Mouse (Mus musculus): Measurements from ENCODE around the gene Bloc1s6. TPM values are rescaled to one million over a fixed set of nuclear protein-coding genes. Genes with fewer than 3 reads are reported as not detected.

Gene Bloc1s6
- polyA plus RNA-seq, 1 experiment from 2014 or later = 75.4 TPM

DNA sequence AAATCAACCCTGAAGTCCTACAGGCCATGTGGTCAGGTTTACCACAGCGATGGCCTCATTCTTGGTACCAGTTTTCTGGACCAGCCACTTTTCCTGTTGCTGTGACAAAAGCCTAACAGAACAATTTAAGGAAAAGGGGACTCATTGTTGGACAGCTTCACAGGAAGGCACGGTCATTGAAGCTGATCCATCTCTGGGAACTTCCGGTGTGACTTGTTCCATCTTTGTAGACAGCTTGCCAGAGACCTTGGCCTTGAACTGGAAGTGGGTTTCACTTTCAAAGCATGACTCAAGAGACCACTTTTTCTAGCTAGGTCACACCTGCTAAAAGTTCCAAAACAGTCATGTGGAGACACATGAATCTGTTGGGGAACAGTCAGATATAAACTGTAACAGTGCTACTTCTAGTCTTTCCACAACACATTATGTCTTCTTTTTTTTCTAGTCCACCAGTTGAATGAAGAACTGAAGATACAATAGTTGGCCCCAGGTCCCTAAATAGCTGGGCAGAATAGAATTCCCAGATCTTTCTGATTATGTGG lies 21.9 kb upstream of the Bloc1s6 start:
- no peak overlapping the region for H3K27ac ChIP-seq (replicated peaks)
- H3K9ac ChIP-seq = no peak overlapping the region
- WGBS = 84% methylated on average over 3 of the region's 3 CpGs
- no peak overlapping the region for H3K4me2 ChIP-seq
- H3K4me1 ChIP-seq (replicated peaks) = no peaks in the 10 kb centered on the region
- no peaks in the 10 kb centered on the region for H3K27me3 ChIP-seq
- no peak overlapping the region for H3K4me3 ChIP-seq
- no peaks in the 10 kb centered on the region for H3K9me3 ChIP-seq
- no peaks in the 10 kb centered on the region for H3K36me3 ChIP-seq
- ATAC-seq (ENCODE audit: low read depth) = no peak

- Histone ChIP-seq H3K4me2 (no peak overlapping the region), H3K36me3 (no peaks in the 10 kb centered on the region), H3K9me3 (no peaks in the 10 kb centered on the region), H3K27me3 (no peaks in the 10 kb centered on the region), H3K9ac (no peak overlapping the region), H3K4me1 (replicated peaks) (no peaks in the 10 kb centered on the region), H3K4me3 (no peak overlapping the region), H3K27ac (replicated peaks) (no peak overlapping the region)
- WGBS = 67% methylated on average over 1 of the region's 1 CpGs
- ATAC-seq (ENCODE audit: low read depth) = no peak
Measured at GRCm38 (mm10) chr2:122719232-122719631, 19.1 kb upstream of the Bloc1s6 start.

GRCm38 (mm10) chr2:122720564-122720963 lies 17.7 kb upstream of the Bloc1s6 start:
- no peak for ATAC-seq (ENCODE audit: low read depth)
- 82% methylated on average over 3 of the region's 3 CpGs for WGBS

GRCm38 (mm10) chr2:122725604-122726003 lies 12.7 kb upstream of the Bloc1s6 start:
- no peak overlapping the region for H3K9ac ChIP-seq
- 0 out of 2 replicates have a peak, but pooled peaks cover 1% of the 10 kb centered on the region for H3K27me3 ChIP-seq
- H3K4me2 ChIP-seq = no peak overlapping the region
- WGBS = 62% methylated on average over 10 of the region's 10 CpGs
- no peaks in the 10 kb centered on the region for H3K36me3 ChIP-seq
- no peaks in the 10 kb centered on the region for H3K9me3 ChIP-seq
- no peak for ATAC-seq (ENCODE audit: low read depth)
- no peak overlapping the region for H3K4me3 ChIP-seq
- H3K27ac ChIP-seq (replicated peaks) = no peak overlapping the region
- H3K4me1 ChIP-seq (replicated peaks) = no peaks in the 10 kb centered on the region

More at GRCm38 (mm10) chr2:122720564-122720963, 17.7 kb upstream of the Bloc1s6 start:
- Histone ChIP-seq H3K9ac (no peak overlapping the region), H3K4me2 (no peak overlapping the region), H3K27me3 (no peaks in the 10 kb centered on the region), H3K27ac (replicated peaks) (no peak overlapping the region), H3K4me3 (no peak overlapping the region), H3K4me1 (replicated peaks) (no peaks in the 10 kb centered on the region), H3K36me3 (no peaks in the 10 kb centered on the region), H3K9me3 (no peaks in the 10 kb centered on the region)

DNA sequence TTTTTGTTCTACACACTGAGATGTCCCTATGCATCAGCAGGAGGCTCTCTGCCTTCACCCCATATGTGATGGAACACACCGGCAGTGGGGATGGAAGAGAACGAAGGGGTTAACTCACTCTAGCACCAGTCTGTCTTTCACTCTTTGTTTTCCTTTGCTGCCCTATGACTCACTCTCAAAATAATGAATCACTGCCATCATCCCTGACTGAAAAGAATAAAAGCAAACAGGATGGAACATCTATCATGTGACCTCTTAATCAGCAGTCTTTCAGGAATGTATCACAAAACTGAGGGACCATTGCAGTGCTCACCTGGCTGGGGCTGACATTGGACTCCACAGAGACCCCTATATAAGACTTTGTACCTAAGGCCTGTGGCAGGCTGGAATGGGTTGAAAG lies 6.8 kb upstream of the Bloc1s6 start:
- no peak overlapping the region for H3K9ac ChIP-seq
- WGBS = 65% methylated on average over 2 of the region's 2 CpGs
- H3K36me3 ChIP-seq = no peaks in the 10 kb centered on the region

DNA sequence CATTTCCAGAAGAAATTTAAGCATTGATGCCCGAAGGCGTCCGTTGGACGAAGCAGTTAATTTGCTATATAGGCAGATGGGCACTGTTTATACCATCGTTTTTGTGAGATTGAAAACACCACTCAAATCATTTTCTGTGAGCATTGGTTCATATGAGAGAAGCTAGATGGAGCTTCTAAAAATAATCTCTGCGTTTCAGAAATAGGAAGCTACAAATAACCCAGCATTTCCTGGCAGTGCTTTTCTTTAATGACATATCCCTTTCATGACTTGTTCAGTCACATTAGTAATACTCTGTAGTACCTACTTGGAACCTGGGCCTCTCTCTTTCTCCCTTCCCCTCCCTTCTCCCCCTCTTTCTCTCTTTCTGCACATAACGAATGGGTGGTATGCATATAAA lies 720 bp downstream of the Bloc1s6 start:
- peak overlapping the region; percentile 97 for H3K9ac ChIP-seq
- H3K4me3 ChIP-seq = peak overlapping the region; percentile 89
- peaks cover 22% of the 10 kb centered on the region for H3K27me3 ChIP-seq
- peaks cover 13% of the 10 kb centered on the region; the same call in 1 of the 2 replicates for H3K36me3 ChIP-seq
- no peak; the same call in 1 of the 2 replicates for ATAC-seq (ENCODE audit: low read depth)
- H3K27ac ChIP-seq (replicated peaks) = peak overlapping the region; percentile 97
- no peaks in the 10 kb centered on the region for H3K9me3 ChIP-seq
- WGBS = 40% methylated on average over 7 of the region's 7 CpGs
- H3K4me1 ChIP-seq (replicated peaks) = peaks cover 25% of the 10 kb centered on the region
- peak overlapping the region; percentile 62 for H3K4me2 ChIP-seq

More for the DNA sequence above, 6.8 kb upstream of the Bloc1s6 start:
- Histone ChIP-seq H3K27ac (replicated peaks) (no peak overlapping the region), H3K9me3 (no peaks in the 10 kb centered on the region), H3K27me3 (peaks cover 32% of the 10 kb centered on the region), H3K4me2 (no peak overlapping the region), H3K4me1 (replicated peaks) (no peaks in the 10 kb centered on the region), H3K4me3 (no peak overlapping the region)
- no peak for ATAC-seq (ENCODE audit: low read depth)

- 92% methylated on average over 9 of the region's 9 CpGs for WGBS
- ATAC-seq (ENCODE audit: low read depth) = no peak
- Histone ChIP-seq H3K36me3 (peaks cover 54% of the 10 kb centered on the region), H3K4me2 (no peak overlapping the region), H3K4me3 (no peak overlapping the region), H3K9me3 (no peaks in the 10 kb centered on the region), H3K27ac (replicated peaks) (no peak overlapping the region), H3K27me3 (no peaks in the 10 kb centered on the region), H3K9ac (no peak overlapping the region), H3K4me1 (replicated peaks) (no peaks in the 10 kb centered on the region)
Measured at GRCm38 (mm10) chr2:122746461-122746860, 8.2 kb downstream of the Bloc1s6 start.

- Histone ChIP-seq H3K4me2 (peak overlapping the region; percentile 31), H3K9ac (no peak overlapping the region), H3K36me3 (peaks cover under 1% of the 10 kb centered on the region; the same call in 1 of the 2 replicates), H3K27ac (replicated peaks) (no peak overlapping the region), H3K4me1 (replicated peaks) (no peaks in the 10 kb centered on the region), H3K9me3 (no peaks in the 10 kb centered on the region), H3K27me3 (peaks cover 12% of the 10 kb centered on the region), H3K4me3 (no peak overlapping the region)
- 18% methylated on average over 7 of the region's 7 CpGs for WGBS
- peak; percentile 75 for ATAC-seq (ENCODE audit: low read depth)
Measured at GRCm38 (mm10) chr2:122753739-122754343, 15.5 kb downstream of the Bloc1s6 start.

DNA sequence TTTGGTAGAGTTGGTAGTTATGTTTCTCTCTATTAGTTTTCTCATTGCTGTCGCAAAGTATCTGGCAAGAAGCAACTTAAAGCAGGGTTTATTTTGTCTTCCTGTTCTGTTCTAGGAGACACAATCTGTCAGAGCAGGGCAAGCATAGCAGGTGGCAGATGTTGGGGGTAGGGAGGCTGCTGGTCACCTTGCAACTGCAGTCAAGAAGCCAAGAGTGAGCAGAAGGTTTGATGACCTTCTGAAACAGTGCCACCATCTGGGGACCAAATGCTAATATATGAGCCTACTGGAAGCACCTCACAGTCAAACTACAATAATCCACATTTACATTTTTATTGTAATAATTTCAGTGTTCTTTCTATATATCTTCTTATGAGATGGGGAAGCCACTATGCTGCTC lies 21.5 kb downstream of the Bloc1s6 start:
- Histone ChIP-seq H3K4me3 (no peak overlapping the region), H3K27me3 (peaks cover 26% of the 10 kb centered on the region), H3K9me3 (no peaks in the 10 kb centered on the region), H3K36me3 (no peaks in the 10 kb centered on the region), H3K4me1 (replicated peaks) (peaks cover under 1% of the 10 kb centered on the region; the same call in 1 of the 2 replicates), H3K27ac (replicated peaks) (no peak overlapping the region), H3K4me2 (no peak overlapping the region), H3K9ac (no peak overlapping the region)
- ATAC-seq (ENCODE audit: low read depth) = no peak
- 76% methylated on average over 1 of the region's 1 CpGs for WGBS

GRCm38 (mm10) chr2:122762991-122763390 lies 24.7 kb downstream of the Bloc1s6 start:
- Histone ChIP-seq H3K36me3 (no peaks in the 10 kb centered on the region), H3K9ac (no peak overlapping the region), H3K27ac (replicated peaks) (no peak overlapping the region), H3K4me1 (replicated peaks) (peaks cover 9% of the 10 kb centered on the region), H3K4me2 (no peak overlapping the region), H3K4me3 (no peak overlapping the region), H3K27me3 (peaks cover 40% of the 10 kb centered on the region), H3K9me3 (no peaks in the 10 kb centered on the region)
- WGBS = 72% methylated on average over 3 of the region's 3 CpGs
- no peak for ATAC-seq (ENCODE audit: low read depth)

GRCm38 (mm10) chr2:122764526-122764925 lies 26.2 kb downstream of the Bloc1s6 start:
- no peak for ATAC-seq (ENCODE audit: low read depth)
- no peak overlapping the region for H3K9ac ChIP-seq
- no peak overlapping the region for H3K4me3 ChIP-seq
- H3K27me3 ChIP-seq = peaks cover 40% of the 10 kb centered on the region
- H3K9me3 ChIP-seq = no peaks in the 10 kb centered on the region
- H3K4me2 ChIP-seq = peak overlapping the region; percentile 75; the same call in 1 of the 2 replicates
- H3K27ac ChIP-seq (replicated peaks) = no peak overlapping the region
- H3K4me1 ChIP-seq (replicated peaks) = peaks cover 9% of the 10 kb centered on the region
- H3K36me3 ChIP-seq = no peaks in the 10 kb centered on the region
- WGBS = 51% methylated on average over 6 of the region's 6 CpGs

- Histone ChIP-seq H3K27ac (replicated peaks) (no peak within 1 kb of the TSS), H3K9me3 (no peaks in the 10 kb centered on the region), H3K36me3 (no peaks in the 10 kb centered on the region), H3K4me1 (replicated peaks) (peaks cover 9% of the 10 kb centered on the region), H3K9ac (peak within 1 kb of the TSS; percentile 64), H3K4me2 (peak within 1 kb of the TSS; percentile 75), H3K27me3 (peaks cover 40% of the 10 kb centered on the region), H3K4me3 (peak within 1 kb of the TSS; percentile 40)
- peak; percentile 50; the same call in 1 of the 2 replicates for ATAC-seq (ENCODE audit: low read depth)
- under 1% methylated on average over 45 of the region's 46 CpGs for WGBS
Measured at GRCm38 (mm10) chr2:122765071-122765793, 26.9 kb downstream of the Bloc1s6 start, which contains the start of gene Sqor. Sqor (plus strand) TSS chr2:122765237.
